Mouse (Mus musculus): ENCODE measurements around the gene Nfkbib.

DNA sequence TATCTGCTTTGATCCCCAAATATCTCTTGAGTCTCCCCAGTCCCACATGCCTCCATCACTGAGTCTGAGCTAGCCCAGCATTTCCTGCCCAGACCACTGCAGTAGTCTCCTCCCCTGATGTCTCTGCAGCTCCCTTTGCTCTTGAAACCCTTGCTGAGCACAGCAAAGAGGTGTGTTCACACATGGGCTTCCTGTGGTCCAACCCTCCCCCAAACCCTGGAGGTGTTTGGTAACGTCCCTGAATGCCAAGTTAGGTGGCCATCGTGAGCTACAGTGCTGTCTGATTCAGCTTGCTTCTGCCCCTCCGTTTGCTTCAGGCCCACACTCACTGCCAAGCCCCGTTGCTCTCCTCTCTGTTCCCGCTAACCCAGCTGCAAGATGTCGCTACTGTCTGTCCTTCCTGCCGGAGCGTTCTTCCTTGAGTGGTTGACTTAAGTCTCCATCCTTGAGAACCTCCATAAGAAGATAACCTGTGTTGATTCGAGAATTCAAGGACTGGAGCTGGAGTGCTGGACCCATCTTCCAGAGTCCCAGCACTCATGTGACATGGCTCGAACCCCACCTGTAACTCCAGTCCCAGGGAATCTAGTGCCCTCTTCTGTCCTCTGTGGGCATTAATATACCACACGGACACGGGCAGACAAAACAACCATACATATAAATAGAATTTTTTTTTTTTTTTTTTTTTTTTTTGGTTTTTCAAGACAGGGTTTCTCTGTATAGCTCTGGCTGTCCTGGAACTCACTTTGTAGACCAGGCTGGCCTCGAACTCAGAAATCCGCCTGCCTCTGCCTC is 25.3 kb upstream of the Nfkbib start:
- TF ChIP-seq POLR2A (IDR thresholded peaks at IDR 0.05; ENCODE audit: low read depth, low read length) (no peak), CTCF (IDR thresholded peaks at IDR 0.05; ENCODE audit: borderline replicate concordance, insufficient read depth, low read length) (no peak)

Measured in embryonic fibroblast, embryonic 13.5 days (primary cell).